Mouse (Mus musculus) thymus, adult 2 months (tissue): ENCODE results near the gene Rims3. TPM values are rescaled to one million over a fixed set of nuclear protein-coding genes. Genes with fewer than 3 reads are reported as not detected.

Experiments used
- DNase-seq: peaks from one replicate; pipeline ENCODE4 v3.0.0; 2021
- H3K27ac ChIP-seq: fragments of 200-500 bp; 2 replicates; pipeline ENCODE4 v1.5.1; 2012; ENCODE audit warnings: low read length, control low read depth; ENCODE audit not compliant: control insufficient read depth, insufficient read depth
- H3K27me3 ChIP-seq: fragments of 200-500 bp; 2 replicates; pipeline ENCODE4 v1.6.1; 2012; ENCODE audit warnings: mild to moderate bottlenecking, low read length, moderate library complexity, mixed read lengths; ENCODE audit not compliant: control insufficient read depth, insufficient read depth
- H3K36me3 ChIP-seq: fragments of 200-500 bp; 2 replicates; pipeline ENCODE4 v1.6.1; 2012; ENCODE audit warnings: mild to moderate bottlenecking, low read length, moderate library complexity; ENCODE audit not compliant: control insufficient read depth, insufficient read depth
- H3K4me1 ChIP-seq: fragments of 200-500 bp; replicated peaks from 2 replicates; pipeline ENCODE4 v1.6.1; 2012; ENCODE audit warnings: low read length; ENCODE audit not compliant: control insufficient read depth, insufficient read depth
- H3K4me3 ChIP-seq: fragments of 200-500 bp; 2 replicates; pipeline ENCODE4 v1.5.1; 2012; ENCODE audit warnings: mild to moderate bottlenecking, low read length, control low read depth, moderate library complexity; ENCODE audit not compliant: control insufficient read depth, insufficient read depth
- CTCF ChIP-seq: fragments of 200-500 bp; IDR thresholded peaks from 2 replicates; pipeline ENCODE4 v1.5.1; 2012; ENCODE audit warnings: mild to moderate bottlenecking, control low read depth, low read length, moderate library complexity, borderline replicate concordance; ENCODE audit not compliant: control insufficient read depth, poor library complexity, insufficient read depth; ENCODE audit errors: extremely low read depth
- POLR2A ChIP-seq: fragments of 200-500 bp; IDR thresholded peaks from 2 replicates; pipeline ENCODE4 v1.6.1; 2012; ENCODE audit warnings: mild to moderate bottlenecking, low read length, control low read depth, moderate library complexity; ENCODE audit not compliant: control insufficient read depth, poor library complexity, insufficient read depth; ENCODE audit errors: extremely low read depth
- WGBS: fragments of 180-500 bp; shearing (Covaris S2); methylation state at CpG from one replicate; pipeline ENCODE4 v1.1.7; 2018; 5-methylcytosine and 5-hydroxymethylcytosine counted together
- polyA plus RNA-seq: library from polyadenylated mRNA; depleted of rRNA; stranded (reverse); fragments of >200 nt; gene quantifications from 2 replicates; pipeline ENCODE4 v1.2.3, GENCODE M21; 2012; rRNA removed

Rims3 gene
- 3.7 and 4.1 TPM in 2 replicates for polyA plus RNA-seq

- peak; percentile 40 for DNase-seq
- H3K4me3 ChIP-seq, result peak within 1 kb of the TSS; percentile 49
- WGBS, result 3% methylated on average over 67 of the region's 68 CpGs
- H3K36me3 ChIP-seq, result no peaks in the 10 kb centered on the region
- no peaks in the 10 kb centered on the region for H3K4me1 ChIP-seq
- 0 out of 2 replicates have a peak, but pooled peaks cover 3% of the 10 kb centered on the region for H3K27me3 ChIP-seq
- H3K27ac ChIP-seq, result no peak within 1 kb of the TSS
- no peak for TF ChIP-seq CTCF
- no peak for TF ChIP-seq POLR2A
These were observed at the start of gene Rims3 for GRCm38 (mm10) chr4:120854588-120855319. Rims3 (plus strand) TSS chr4:120854816.

DNA sequence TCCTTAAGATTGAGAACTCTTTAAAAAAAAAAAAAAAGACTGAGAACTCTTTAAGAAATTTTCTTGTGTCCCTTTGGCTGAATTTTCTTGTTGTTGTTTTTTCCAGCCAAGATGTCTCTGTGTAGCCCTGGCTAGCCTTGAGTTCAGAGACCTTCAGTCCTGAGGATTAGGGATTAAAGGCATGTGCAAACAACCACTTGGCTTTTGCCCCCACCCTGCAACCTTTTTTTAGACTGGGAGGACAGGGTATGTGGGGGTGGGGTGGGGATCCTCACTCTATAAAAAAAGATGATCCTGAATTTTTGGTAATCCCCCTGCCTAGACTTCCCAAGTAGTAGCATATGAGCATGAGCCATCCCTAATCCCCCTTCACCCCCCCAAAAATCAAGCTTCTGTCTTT lies 48.8 kb upstream of the Rims3 start:
- no peaks in the 10 kb centered on the region for H3K4me1 ChIP-seq
- no peak overlapping the region for H3K4me3 ChIP-seq
- DNase-seq, result no peak
- H3K36me3 ChIP-seq, result no peaks in the 10 kb centered on the region
- no peak for TF ChIP-seq POLR2A
- TF ChIP-seq CTCF, result no peak
- H3K27me3 ChIP-seq, result no peaks in the 10 kb centered on the region
- H3K27ac ChIP-seq, result no peak overlapping the region

DNA sequence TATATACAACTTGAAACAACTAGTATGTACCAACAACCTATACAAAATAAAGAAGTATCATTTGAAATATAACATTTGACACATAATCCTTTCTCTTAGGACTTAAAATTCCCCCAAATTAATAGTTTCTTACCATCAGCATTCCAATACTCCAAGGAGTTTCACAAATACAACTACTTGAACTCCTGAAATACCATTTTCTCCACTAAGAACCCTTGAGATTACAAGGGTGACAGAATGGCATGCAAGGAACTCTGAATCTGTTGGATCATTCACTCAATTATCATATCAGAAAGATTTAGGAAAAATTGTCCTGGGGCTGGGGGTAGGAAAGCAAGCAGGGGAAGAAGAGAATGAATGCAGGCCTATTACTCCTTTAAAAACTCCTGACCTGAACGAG lies 40.9 kb upstream of the Rims3 start:
- no peak for DNase-seq
- no peaks in the 10 kb centered on the region for H3K36me3 ChIP-seq
- H3K4me3 ChIP-seq, result no peak overlapping the region
- H3K27me3 ChIP-seq, result no peaks in the 10 kb centered on the region
- TF ChIP-seq CTCF, result no peak
- TF ChIP-seq POLR2A, result no peak
- no peak overlapping the region for H3K27ac ChIP-seq
- WGBS, result 71% methylated on average over 1 of the region's 1 CpGs
- peaks cover 3% of the 10 kb centered on the region for H3K4me1 ChIP-seq

GRCm38 (mm10) chr4:120814171-120814570 lies 40.4 kb upstream of the Rims3 start:
- Histone ChIP-seq H3K27me3 (no peaks in the 10 kb centered on the region), H3K27ac (no peak overlapping the region), H3K4me3 (no peak overlapping the region), H3K4me1 (peaks cover 3% of the 10 kb centered on the region), H3K36me3 (no peaks in the 10 kb centered on the region)
- DNase-seq, result no peak
- TF ChIP-seq CTCF, result no peak
- 68% methylated on average over 4 of the region's 4 CpGs for WGBS

- no peak for DNase-seq
- peak overlapping the region; percentile 47 for H3K4me3 ChIP-seq
- peaks cover 3% of the 10 kb centered on the region for H3K4me1 ChIP-seq
- no peak overlapping the region for H3K27ac ChIP-seq
- H3K36me3 ChIP-seq, result no peaks in the 10 kb centered on the region
- WGBS, result 7% methylated on average over 4 of the region's 4 CpGs
- H3K27me3 ChIP-seq, result no peaks in the 10 kb centered on the region
- no peak for TF ChIP-seq POLR2A
- TF ChIP-seq CTCF, result no peak
These were observed 39.5 kb upstream of the Rims3 start for GRCm38 (mm10) chr4:120815163-120815562.

GRCm38 (mm10) chr4:120815622-120816334 lies 38.8 kb upstream of the Rims3 start:
- Histone ChIP-seq H3K4me1 (peaks cover 3% of the 10 kb centered on the region), H3K27ac (no peak overlapping the region), H3K27me3 (no peaks in the 10 kb centered on the region), H3K4me3 (peak overlapping the region; percentile 47), H3K36me3 (no peaks in the 10 kb centered on the region)
- WGBS, result 7% methylated on average over 10 of the region's 10 CpGs
- TF ChIP-seq POLR2A (no peak), CTCF (no peak)
- DNase-seq, result peak; percentile 69
